Mouse (Mus musculus) midbrain, embryonic 16.5 days (tissue): ENCODE measurements at regions not wholly inside any gene's neighbourhood (a gene's known extent, or its start where the extent isn't known, plus 50 kb on each side); places are given as distances from the start of the nearest gene placed in this dataset.

Experiments
- ATAC-seq: fragments of 200-750 bp; cut with Nextera tagmentation; 2 replicates; pipeline ENCODE4 v1.8.0; 2017; ENCODE audit warnings: moderate TSS enrichment
- H3K27ac ChIP-seq: fragments of 300-500 bp; sonication (generic); 2 replicates; pipeline ENCODE4 v1.5.1; 2014; ENCODE audit warnings: mild to moderate bottlenecking, low read length, mixed read lengths
- H3K27me3 ChIP-seq: fragments of 300-500 bp; sonication (generic); 2 replicates; pipeline ENCODE4 v1.6.1; 2014; ENCODE audit warnings: low read depth, low read length, mixed read lengths; ENCODE audit not compliant: control insufficient read depth, insufficient read depth
- H3K36me3 ChIP-seq: fragments of 300-500 bp; sonication (generic); 2 replicates; pipeline ENCODE4 v1.6.1; 2014; ENCODE audit warnings: mild to moderate bottlenecking, low read length, moderate library complexity, mixed read lengths; ENCODE audit not compliant: control insufficient read depth, insufficient read depth
- H3K4me1 ChIP-seq: fragments of 300-500 bp; sonication (generic); 2 replicates; pipeline ENCODE4 v1.6.1; 2014; ENCODE audit warnings: mild to moderate bottlenecking, low read length, mixed read lengths; ENCODE audit not compliant: control insufficient read depth, insufficient read depth
- H3K4me2 ChIP-seq: fragments of 300-500 bp; sonication (generic); 2 replicates; pipeline ENCODE4 v1.6.1; 2014; ENCODE audit warnings: mild to moderate bottlenecking, low read length, mixed read lengths
- H3K4me3 ChIP-seq: fragments of 300-500 bp; sonication (generic); 2 replicates; pipeline ENCODE4 v1.5.1; 2014; ENCODE audit warnings: low read depth, mild to moderate bottlenecking, low read length, moderate library complexity, mixed read lengths
- H3K9ac ChIP-seq: fragments of 300-500 bp; sonication (generic); 2 replicates; pipeline ENCODE4 v1.6.1; 2014; ENCODE audit warnings: low read depth, low read length, mixed read lengths
- H3K9me3 ChIP-seq: fragments of 300-500 bp; sonication (generic); replicated peaks from 2 replicates; pipeline ENCODE4 v1.6.1; 2014; ENCODE audit warnings: mild to moderate bottlenecking, low read length, mixed read lengths; ENCODE audit not compliant: control insufficient read depth, poor library complexity, severe bottlenecking
- WGBS: fragments of 180-500 bp; shearing (Covaris S2); extraction: QIAGEN DNeasy Blood & Tissue Kit; methylation state at CpG from one replicate; pipeline ENCODE4 v1.1.7; 2014; 5-methylcytosine and 5-hydroxymethylcytosine counted together

- no peak overlapping the region for H3K4me2 ChIP-seq
- H3K36me3 ChIP-seq = no peaks in the 10 kb centered on the region
- no peak overlapping the region for H3K27ac ChIP-seq
- H3K9me3 ChIP-seq = no peaks in the 10 kb centered on the region
- 0 out of 2 replicates have a peak, but pooled peaks have one; percentile 8 for ATAC-seq
- H3K4me3 ChIP-seq = no peak overlapping the region
- 40% methylated on average over 4 of the region's 4 CpGs for WGBS
- no peaks in the 10 kb centered on the region for H3K4me1 ChIP-seq
- no peaks in the 10 kb centered on the region for H3K27me3 ChIP-seq
- H3K9ac ChIP-seq = no peak overlapping the region
These were observed 238.5 kb upstream of the Gm21798 start for GRCm38 (mm10) chr15:64578991-64579390.

GRCm38 (mm10) chr15:64580481-64580880 is 237.0 kb upstream of the Gm21798 start:
- no peaks in the 10 kb centered on the region for H3K36me3 ChIP-seq
- no peak for ATAC-seq
- 60% methylated on average over 1 of the region's 1 CpGs for WGBS
- no peaks in the 10 kb centered on the region for H3K4me1 ChIP-seq
- H3K27me3 ChIP-seq = no peaks in the 10 kb centered on the region
- no peak overlapping the region for H3K4me3 ChIP-seq
- no peak overlapping the region for H3K27ac ChIP-seq
- H3K9me3 ChIP-seq = no peaks in the 10 kb centered on the region
- no peak overlapping the region for H3K9ac ChIP-seq
- no peak overlapping the region for H3K4me2 ChIP-seq

- no peak for ATAC-seq
These were observed 236.4 kb upstream of the Gm21798 start for GRCm38 (mm10) chr15:64581046-64581445.

GRCm38 (mm10) chr15:64584129-64584528 is 233.4 kb upstream of the Gm21798 start:
- Histone ChIP-seq H3K27me3 (no peaks in the 10 kb centered on the region), H3K9ac (no peak overlapping the region), H3K4me3 (no peak overlapping the region), H3K4me1 (no peaks in the 10 kb centered on the region), H3K27ac (no peak overlapping the region), H3K36me3 (no peaks in the 10 kb centered on the region), H3K9me3 (no peaks in the 10 kb centered on the region), H3K4me2 (no peak overlapping the region)
- 89% methylated on average over 6 of the region's 6 CpGs for WGBS
- no peak for ATAC-seq

More at GRCm38 (mm10) chr15:64581046-64581445, 236.4 kb upstream of the Gm21798 start:
- no peaks in the 10 kb centered on the region for H3K9me3 ChIP-seq
- no peak overlapping the region for H3K4me3 ChIP-seq
- whole genome bisulfite sequencing = 96% methylated on average over 5 of the region's 5 CpGs
- no peaks in the 10 kb centered on the region for H3K27me3 ChIP-seq
- H3K4me2 ChIP-seq = no peak overlapping the region
- no peaks in the 10 kb centered on the region for H3K36me3 ChIP-seq
- H3K27ac ChIP-seq = no peak overlapping the region
- H3K4me1 ChIP-seq = no peaks in the 10 kb centered on the region
- no peak overlapping the region for H3K9ac ChIP-seq

- 92% methylated on average over 3 of the region's 3 CpGs for WGBS
- Histone ChIP-seq H3K9ac (no peak overlapping the region), H3K27ac (no peak overlapping the region), H3K27me3 (no peaks in the 10 kb centered on the region), H3K4me1 (no peaks in the 10 kb centered on the region), H3K4me3 (no peak overlapping the region), H3K4me2 (no peak overlapping the region), H3K9me3 (no peaks in the 10 kb centered on the region), H3K36me3 (no peaks in the 10 kb centered on the region)
- ATAC-seq = no peak
These were observed 230.7 kb upstream of the Gm21798 start for GRCm38 (mm10) chr15:64586776-64587175.

GRCm38 (mm10) chr15:64590092-64590881 is 227.2 kb upstream of the Gm21798 start:
- WGBS = 67% methylated on average over 1 of the region's 1 CpGs
- Histone ChIP-seq H3K36me3 (no peaks in the 10 kb centered on the region), H3K9me3 (no peaks in the 10 kb centered on the region), H3K27me3 (no peaks in the 10 kb centered on the region), H3K27ac (no peak overlapping the region), H3K4me1 (no peaks in the 10 kb centered on the region), H3K4me2 (no peak overlapping the region), H3K4me3 (no peak overlapping the region), H3K9ac (no peak overlapping the region)
- ATAC-seq = no peak

GRCm38 (mm10) chr15:64613503-64613902 is 204.0 kb upstream of the Gm21798 start:
- WGBS = 50% methylated on average over 4 of the region's 4 CpGs

GRCm38 (mm10) chr15:64618471-64618870 is 199.0 kb upstream of the Gm21798 start:
- ATAC-seq = no peak
- no peaks in the 10 kb centered on the region for H3K36me3 ChIP-seq
- H3K27me3 ChIP-seq = no peaks in the 10 kb centered on the region
- no peaks in the 10 kb centered on the region for H3K4me1 ChIP-seq
- no peak overlapping the region for H3K27ac ChIP-seq
- H3K4me3 ChIP-seq = no peak overlapping the region
- WGBS = 79% methylated on average over 3 of the region's 3 CpGs
- no peak overlapping the region for H3K9ac ChIP-seq
- H3K4me2 ChIP-seq = no peak overlapping the region
- no peaks in the 10 kb centered on the region for H3K9me3 ChIP-seq

More at GRCm38 (mm10) chr15:64613503-64613902, 204.0 kb upstream of the Gm21798 start:
- no peaks in the 10 kb centered on the region for H3K9me3 ChIP-seq
- no peak overlapping the region for H3K27ac ChIP-seq
- H3K4me1 ChIP-seq = no peaks in the 10 kb centered on the region
- H3K36me3 ChIP-seq = no peaks in the 10 kb centered on the region
- no peaks in the 10 kb centered on the region for H3K27me3 ChIP-seq
- no peak for ATAC-seq
- no peak overlapping the region for H3K4me3 ChIP-seq
- no peak overlapping the region for H3K4me2 ChIP-seq
- no peak overlapping the region for H3K9ac ChIP-seq

GRCm38 (mm10) chr15:64621876-64622275 is 195.6 kb upstream of the Gm21798 start:
- ATAC-seq = no peak
- no peak overlapping the region for H3K4me3 ChIP-seq
- H3K4me1 ChIP-seq = no peaks in the 10 kb centered on the region
- H3K27ac ChIP-seq = no peak overlapping the region
- no peaks in the 10 kb centered on the region for H3K27me3 ChIP-seq
- H3K36me3 ChIP-seq = no peaks in the 10 kb centered on the region
- WGBS = 92% methylated on average over 3 of the region's 3 CpGs
- no peaks in the 10 kb centered on the region for H3K9me3 ChIP-seq
- H3K4me2 ChIP-seq = no peak overlapping the region
- no peak overlapping the region for H3K9ac ChIP-seq
